Mouse (Mus musculus) liver, embryonic 13.5 days (tissue): ENCODE results near the gene Intu. TPM values are rescaled to one million over a fixed set of nuclear protein-coding genes. Genes with fewer than 3 reads are reported as not detected.
A peak's percentile ranks its signal among the peaks of the same experiment; 100 is the strongest.

Experiments used
- ATAC-seq: fragments of 200-750 bp; cut with Nextera tagmentation; 2 replicates; pipeline ENCODE4 v1.8.0; 2017; ENCODE audit warnings: low read depth, mild to moderate bottlenecking, moderate number of reproducible peaks, moderate library complexity
- DNase-seq: peaks from one replicate; pipeline ENCODE4 v3.0.0; 2022
- H3K27ac ChIP-seq: fragments of 300-500 bp; sonication (generic); 2 replicates; pipeline ENCODE4 v1.5.1; 2015; ENCODE audit warnings: moderate library complexity, mild to moderate bottlenecking, inconsistent platforms
- H3K27me3 ChIP-seq: fragments of 300-500 bp; sonication (generic); 2 replicates; pipeline ENCODE4 v1.6.1; 2015; ENCODE audit warnings: mild to moderate bottlenecking, inconsistent platforms
- H3K36me3 ChIP-seq: fragments of 300-500 bp; sonication (generic); 2 replicates; pipeline ENCODE4 v1.6.1; 2015; ENCODE audit warnings: mild to moderate bottlenecking, inconsistent platforms
- H3K4me1 ChIP-seq: fragments of 300-500 bp; sonication (generic); replicated peaks from 2 replicates; pipeline ENCODE4 v1.6.1; 2015; ENCODE audit warnings: inconsistent platforms
- H3K4me2 ChIP-seq: fragments of 300-500 bp; sonication (generic); 2 replicates; pipeline ENCODE4 v1.6.1; 2015; ENCODE audit warnings: inconsistent platforms, mild to moderate bottlenecking, moderate library complexity
- H3K4me3 ChIP-seq: fragments of 300-500 bp; sonication (generic); replicated peaks from 2 replicates; pipeline ENCODE4 v1.5.1; 2015; ENCODE audit warnings: mild to moderate bottlenecking, inconsistent platforms
- H3K9ac ChIP-seq: fragments of 300-500 bp; sonication (generic); 2 replicates; pipeline ENCODE4 v1.6.1; 2015; ENCODE audit warnings: mild to moderate bottlenecking, inconsistent platforms
- H3K9me3 ChIP-seq: fragments of 300-500 bp; sonication (generic); replicated peaks from 2 replicates; pipeline ENCODE4 v1.6.1; 2016; ENCODE audit warnings: inconsistent platforms
- WGBS: fragments of 180-500 bp; shearing (Covaris S2); methylation state at CpG from one replicate; pipeline ENCODE4 v1.1.7; 2015; ENCODE audit not compliant: insufficient replicate concordance; 5-methylcytosine and 5-hydroxymethylcytosine counted together
- polyA plus RNA-seq: library from polyadenylated mRNA; unstranded; fragments of >200 nt; fragmentation: Nextera tagmentation; extraction: Ambion mirVana; gene quantifications from 2 replicates; pipeline ENCODE4 v1.2.1, GENCODE M21; 2015

Intu gene
- polyA plus RNA-seq, 1 experiment from 2014 or later, result 0.78 TPM

- 8% methylated on average over 9 of the region's 9 CpGs for WGBS
- Histone ChIP-seq H3K9ac (peak overlapping the region; percentile 47; the same call in 1 of the 2 replicates), H3K36me3 (no peaks in the 10 kb centered on the region), H3K27ac (no peak overlapping the region), H3K27me3 (peaks cover 29% of the 10 kb centered on the region), H3K4me1 (peaks cover 28% of the 10 kb centered on the region), H3K4me3 (peak overlapping the region; percentile 26), H3K4me2 (peak overlapping the region; percentile 55), H3K9me3 (0 out of 2 replicates have a peak, but pooled peaks cover 5% of the 10 kb centered on the region)
- peak; percentile 15 for DNase-seq
- peak; percentile 79 for ATAC-seq
These were observed 2.8 kb upstream of the Intu start for GRCm38 (mm10) chr3:40527976-40528950.

DNA sequence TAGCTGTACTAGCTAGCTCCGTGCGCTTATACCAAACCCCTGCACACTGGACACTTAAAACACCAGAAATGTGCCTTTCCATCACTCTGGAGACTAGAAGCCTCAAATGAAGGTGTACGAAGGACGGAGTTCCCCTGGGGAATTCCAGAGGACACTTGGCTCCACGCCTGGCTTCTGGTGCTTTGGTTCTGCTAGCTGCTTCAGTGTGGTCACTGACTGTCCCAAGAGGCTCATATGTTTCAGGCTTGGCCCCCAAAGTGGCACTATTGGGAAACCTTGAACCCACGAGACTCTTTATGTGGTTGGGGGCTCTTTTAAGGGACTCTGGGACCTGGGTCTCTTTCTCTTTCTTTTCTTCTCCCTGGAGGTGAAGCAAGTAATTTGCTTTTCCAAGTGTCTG, 2.1 kb upstream of the Intu start:
- H3K9me3 ChIP-seq, result 0 out of 2 replicates have a peak, but pooled peaks cover 5% of the 10 kb centered on the region
- peaks cover 32% of the 10 kb centered on the region for H3K27me3 ChIP-seq
- no peak overlapping the region for H3K27ac ChIP-seq
- H3K4me1 ChIP-seq, result peaks cover 27% of the 10 kb centered on the region
- no peak for DNase-seq
- no peak for ATAC-seq
- H3K36me3 ChIP-seq, result no peaks in the 10 kb centered on the region
- 55% methylated on average over 6 of the region's 6 CpGs for WGBS
- peak overlapping the region; percentile 55 for H3K4me2 ChIP-seq
- H3K9ac ChIP-seq, result peak overlapping the region; percentile 47; the same call in 1 of the 2 replicates
- H3K4me3 ChIP-seq, result peak overlapping the region; percentile 26; the same call in 1 of the 2 replicates

DNA sequence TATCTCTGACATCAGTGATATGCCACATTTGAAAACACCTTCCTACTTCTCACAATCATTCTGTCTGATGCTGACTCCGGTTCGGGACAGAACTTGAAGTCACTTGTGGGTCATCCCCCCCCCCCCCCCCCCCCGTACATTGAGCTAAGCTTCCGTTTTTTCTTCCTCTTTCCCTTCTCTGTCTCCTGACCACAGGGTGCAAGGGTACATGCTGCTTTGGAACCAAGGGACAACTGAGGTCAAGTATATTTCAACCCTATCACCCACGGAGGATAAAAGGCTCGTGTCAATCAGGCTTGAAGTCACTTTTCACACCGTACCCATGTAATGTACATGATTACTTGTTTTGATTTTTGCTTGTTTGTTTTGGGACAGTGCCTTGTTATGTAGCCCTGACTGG, 241 bp upstream of the Intu start:
- WGBS, result 10% methylated on average over 7 of the region's 7 CpGs
- ATAC-seq (peak; percentile 10; the same call in 1 of the 2 replicates), DNase-seq (no peak)
- Histone ChIP-seq H3K9me3 (0 out of 2 replicates have a peak, but pooled peaks cover 5% of the 10 kb centered on the region), H3K4me2 (peak overlapping the region; percentile 83), H3K9ac (0 out of 2 replicates have a peak overlapping the region, but pooled peaks have one; percentile 41), H3K4me1 (peaks cover 27% of the 10 kb centered on the region), H3K36me3 (no peaks in the 10 kb centered on the region), H3K27ac (no peak overlapping the region), H3K4me3 (peak overlapping the region; percentile 53), H3K27me3 (peaks cover 35% of the 10 kb centered on the region)

- 23% methylated on average over 11 of the region's 11 CpGs for WGBS
- peak overlapping the region; percentile 83 for H3K4me2 ChIP-seq
- peaks cover 35% of the 10 kb centered on the region for H3K27me3 ChIP-seq
- no peak overlapping the region for H3K27ac ChIP-seq
- 0 out of 2 replicates have a peak, but pooled peaks cover 5% of the 10 kb centered on the region for H3K9me3 ChIP-seq
- DNase-seq, result no peak
- H3K4me3 ChIP-seq, result peak overlapping the region; percentile 53
- H3K36me3 ChIP-seq, result no peaks in the 10 kb centered on the region
- no peak for ATAC-seq
- H3K9ac ChIP-seq, result no peak overlapping the region
- peaks cover 27% of the 10 kb centered on the region for H3K4me1 ChIP-seq
These were observed 1.2 kb downstream of the Intu start for GRCm38 (mm10) chr3:40532256-40532655.

GRCm38 (mm10) chr3:40534141-40534540, 3.1 kb downstream of the Intu start:
- WGBS, result 53% methylated on average over 4 of the region's 4 CpGs
- H3K36me3 ChIP-seq, result no peaks in the 10 kb centered on the region
- DNase-seq (no peak), ATAC-seq (no peak)
- H3K27ac ChIP-seq, result no peak overlapping the region
- H3K4me2 ChIP-seq, result no peak overlapping the region
- H3K27me3 ChIP-seq, result peaks cover 32% of the 10 kb centered on the region
- H3K4me1 ChIP-seq, result peaks cover 12% of the 10 kb centered on the region
- 0 out of 2 replicates have a peak, but pooled peaks cover 5% of the 10 kb centered on the region for H3K9me3 ChIP-seq
- H3K9ac ChIP-seq, result no peak overlapping the region
- no peak overlapping the region for H3K4me3 ChIP-seq

GRCm38 (mm10) chr3:40540567-40541554, 9.8 kb downstream of the Intu start:
- Histone ChIP-seq H3K9ac (peak overlapping the region; percentile 76), H3K27ac (no peak overlapping the region), H3K27me3 (no peaks in the 10 kb centered on the region), H3K36me3 (no peaks in the 10 kb centered on the region), H3K9me3 (no peaks in the 10 kb centered on the region), H3K4me1 (no peaks in the 10 kb centered on the region), H3K4me3 (peak overlapping the region; percentile 79), H3K4me2 (peak overlapping the region; percentile 81)
- DNase-seq (peak; percentile 85), ATAC-seq (peak; percentile 84)
- WGBS, result 3% methylated on average over 45 of the region's 45 CpGs

- Histone ChIP-seq H3K4me1 (no peaks in the 10 kb centered on the region), H3K27ac (no peak overlapping the region), H3K4me3 (no peak overlapping the region), H3K9ac (no peak overlapping the region), H3K27me3 (no peaks in the 10 kb centered on the region), H3K4me2 (no peak overlapping the region), H3K36me3 (no peaks in the 10 kb centered on the region), H3K9me3 (no peaks in the 10 kb centered on the region)
- DNase-seq (no peak), ATAC-seq (no peak)
- WGBS, result 67% methylated on average over 4 of the region's 4 CpGs
These were observed 15.5 kb downstream of the Intu start for GRCm38 (mm10) chr3:40546621-40547020.

GRCm38 (mm10) chr3:40652941-40653352, 121.9 kb downstream of the Intu start:
- ATAC-seq, result 0 out of 2 replicates have a peak, but pooled peaks have one; percentile 20
- no peaks in the 10 kb centered on the region for H3K9me3 ChIP-seq
- H3K27me3 ChIP-seq, result no peaks in the 10 kb centered on the region
- H3K4me1 ChIP-seq, result 0 out of 2 replicates have a peak, but pooled peaks cover 8% of the 10 kb centered on the region
- H3K27ac ChIP-seq, result no peak overlapping the region
- H3K4me2 ChIP-seq, result no peak overlapping the region
- H3K36me3 ChIP-seq, result no peaks in the 10 kb centered on the region
- peak; percentile 3 for DNase-seq
- H3K4me3 ChIP-seq, result no peak overlapping the region
- no peak overlapping the region for H3K9ac ChIP-seq
- 16% methylated on average over 10 of the region's 10 CpGs for WGBS

- Histone ChIP-seq H3K36me3 (no peaks in the 10 kb centered on the region), H3K4me1 (0 out of 2 replicates have a peak, but pooled peaks cover 8% of the 10 kb centered on the region), H3K9ac (no peak overlapping the region), H3K27me3 (no peaks in the 10 kb centered on the region), H3K9me3 (no peaks in the 10 kb centered on the region), H3K27ac (no peak overlapping the region), H3K4me2 (no peak overlapping the region), H3K4me3 (no peak overlapping the region)
- 82% methylated on average over 16 of the region's 16 CpGs for WGBS
- no peak for ATAC-seq
- no peak for DNase-seq
These were observed 122.5 kb downstream of the Intu start for GRCm38 (mm10) chr3:40653582-40653981.

GRCm38 (mm10) chr3:40654028-40654427, 122.9 kb downstream of the Intu start:
- 89% methylated on average over 11 of the region's 11 CpGs for WGBS
- Histone ChIP-seq H3K4me3 (no peak overlapping the region), H3K9ac (no peak overlapping the region), H3K27ac (no peak overlapping the region), H3K4me2 (no peak overlapping the region), H3K27me3 (no peaks in the 10 kb centered on the region), H3K9me3 (no peaks in the 10 kb centered on the region), H3K36me3 (no peaks in the 10 kb centered on the region), H3K4me1 (0 out of 2 replicates have a peak, but pooled peaks cover 8% of the 10 kb centered on the region)
- DNase-seq (no peak), ATAC-seq (no peak)
